Mouse (Mus musculus): ENCODE results near the gene Timm22.

- no peak for TF ChIP-seq CTCF (IDR thresholded peaks at IDR 0.05; ENCODE audit: borderline replicate concordance, control insufficient read depth, extremely low read depth, insufficient read depth, low read length, poor library complexity)
- no peak for TF ChIP-seq POLR2A (IDR thresholded peaks at IDR 0.05; ENCODE audit: control insufficient read depth, extremely low read depth, insufficient read depth, low read length, poor library complexity)
Measured at GRCm38 (mm10) chr11:76388711-76389110, 18.0 kb upstream of the Timm22 start.

All from thymus, adult 2 months (tissue).